Mouse (Mus musculus) limb, embryonic 13.5 days (tissue): ENCODE measurements around the gene Def8. TPM values are rescaled to one million over a fixed set of nuclear protein-coding genes. Genes with fewer than 3 reads are reported as not detected.
"Not testable (repeated sequence)": the region's sequence is repeated elsewhere in the genome, so short reads cannot be mapped to it uniquely, and the experiment has no call there.

ENCODE experiments used
- ATAC-seq: fragments of 200-750 bp; cut with Nextera tagmentation; 2 replicates; pipeline ENCODE4 v1.8.0; 2017; ENCODE audit warnings: low read depth, moderate number of reproducible peaks, moderate TSS enrichment; ENCODE audit not compliant: low FRiP score
- H3K27ac ChIP-seq: fragments of 300-500 bp; sonication (generic); 2 replicates; pipeline ENCODE4 v1.5.1; 2015; ENCODE audit warnings: inconsistent platforms, mild to moderate bottlenecking, moderate library complexity
- H3K27me3 ChIP-seq: fragments of 300-500 bp; sonication (generic); 2 replicates; pipeline ENCODE4 v1.6.1; 2015; ENCODE audit warnings: mild to moderate bottlenecking, inconsistent platforms
- H3K36me3 ChIP-seq: fragments of 300-500 bp; sonication (generic); 2 replicates; pipeline ENCODE4 v1.6.1; 2015; ENCODE audit warnings: inconsistent platforms, mild to moderate bottlenecking, moderate library complexity
- H3K4me1 ChIP-seq: fragments of 300-500 bp; sonication (generic); 2 replicates; pipeline ENCODE4 v1.6.1; 2015; ENCODE audit warnings: inconsistent platforms
- H3K4me2 ChIP-seq: fragments of 300-500 bp; sonication (generic); replicated peaks from 2 replicates; pipeline ENCODE4 v1.6.1; 2015; ENCODE audit warnings: inconsistent platforms, mild to moderate bottlenecking, moderate library complexity
- H3K4me3 ChIP-seq: fragments of 300-500 bp; sonication (generic); 2 replicates; pipeline ENCODE4 v1.5.1; 2015; ENCODE audit warnings: moderate library complexity, mild to moderate bottlenecking, inconsistent platforms
- H3K9ac ChIP-seq: fragments of 300-500 bp; sonication (generic); 2 replicates; pipeline ENCODE4 v1.6.1; 2015; ENCODE audit warnings: mild to moderate bottlenecking, inconsistent platforms
- H3K9me3 ChIP-seq: fragments of 300-500 bp; sonication (generic); 2 replicates; pipeline ENCODE4 v1.6.1; 2016; ENCODE audit warnings: inconsistent platforms
- WGBS: fragments of 180-500 bp; shearing (Covaris S2); methylation state at CpG from one replicate; pipeline ENCODE4 v1.1.7; 2015; 5-methylcytosine and 5-hydroxymethylcytosine counted together
- polyA plus RNA-seq: library from polyadenylated mRNA; unstranded; fragments of >200 nt; fragmentation: Nextera tagmentation; extraction: Ambion mirVana; gene quantifications from 2 replicates; pipeline ENCODE4 v1.2.1, GENCODE M21; 2015

Def8 gene
- polyA plus RNA-seq, 1 experiment from 2014 or later: 41.7 TPM

GRCm38 (mm10) chr8:123414997-123415696, 8.2 kb upstream of the Def8 start:
- peaks cover 21% of the 10 kb centered on the region for H3K4me1 ChIP-seq
- ATAC-seq: not testable (repeated sequence)

DNA sequence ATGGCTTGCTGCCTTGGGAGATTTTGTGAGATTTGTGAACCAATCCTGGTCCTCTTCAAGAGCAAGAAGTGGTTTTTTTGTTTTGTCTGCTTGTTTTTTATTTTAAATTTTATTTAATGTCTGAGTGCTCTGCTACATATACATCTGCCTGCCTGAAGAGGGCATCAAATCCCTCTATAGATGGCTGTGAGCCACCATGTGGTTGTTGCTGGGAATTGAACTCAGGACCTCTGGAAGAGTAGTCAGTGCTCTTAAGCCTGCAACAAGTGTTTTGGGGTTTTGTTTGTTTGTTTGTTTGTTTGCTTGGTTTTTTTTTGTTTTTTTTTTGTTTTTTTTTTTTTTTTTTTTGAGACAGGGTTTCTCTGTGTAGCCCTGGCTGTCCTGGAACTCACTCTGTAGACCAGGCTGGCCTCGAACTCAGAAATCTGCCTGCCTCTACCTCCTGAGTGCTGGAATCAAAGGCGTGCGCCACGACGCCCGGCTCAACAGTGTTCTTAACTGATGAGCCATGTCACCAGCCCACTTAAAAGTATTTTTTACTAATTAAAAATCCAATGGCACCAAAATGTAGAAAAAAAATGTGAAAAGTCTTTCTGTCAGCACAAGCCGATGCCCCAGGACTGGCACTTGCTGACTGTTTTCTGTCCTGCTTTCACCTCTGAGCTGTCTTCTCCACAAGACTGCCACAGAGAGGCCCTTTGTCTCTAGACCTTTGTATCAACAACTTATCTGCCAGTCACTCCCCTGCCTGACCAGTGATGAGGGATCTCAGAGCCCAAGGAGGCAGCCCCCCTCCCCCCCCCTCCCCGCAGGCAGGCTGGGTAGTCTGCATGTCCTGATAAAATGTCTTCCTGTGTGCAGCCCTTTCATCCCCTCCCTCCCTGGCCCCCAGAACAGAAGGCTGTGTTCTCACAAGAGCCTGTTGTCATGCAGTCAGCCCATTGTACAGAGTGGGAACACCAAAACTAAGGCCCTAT, 7.1 kb upstream of the Def8 start:
- H3K9me3 ChIP-seq: no peaks in the 10 kb centered on the region
- no peaks in the 10 kb centered on the region for H3K36me3 ChIP-seq
- no peak overlapping the region for H3K4me2 ChIP-seq
- H3K27me3 ChIP-seq: peaks cover 30% of the 10 kb centered on the region
- H3K27ac ChIP-seq: no peak overlapping the region
- H3K9ac ChIP-seq: no peak overlapping the region
- 87% methylated on average over 8 of the region's 8 CpGs for WGBS
- H3K4me1 ChIP-seq: peaks cover 13% of the 10 kb centered on the region
- ATAC-seq: no peak
- H3K4me3 ChIP-seq: no peak overlapping the region

More at GRCm38 (mm10) chr8:123414997-123415696, 8.2 kb upstream of the Def8 start:
- not testable (repeated sequence) for H3K36me3 ChIP-seq, H3K4me3 ChIP-seq, H3K4me2 ChIP-seq, H3K9me3 ChIP-seq, H3K27ac ChIP-seq, H3K9ac ChIP-seq
- WGBS: 77% methylated on average over 5 of the region's 5 CpGs
- H3K27me3 ChIP-seq: peaks cover 41% of the 10 kb centered on the region

- no peak overlapping the region for H3K27ac ChIP-seq
- H3K4me1 ChIP-seq: peaks cover 6% of the 10 kb centered on the region
- ATAC-seq: no peak
- H3K4me2 ChIP-seq: no peak overlapping the region
- no peak overlapping the region for H3K9ac ChIP-seq
- H3K27me3 ChIP-seq: peaks cover 22% of the 10 kb centered on the region
- WGBS: 78% methylated on average over 8 of the region's 8 CpGs
- no peak overlapping the region for H3K4me3 ChIP-seq
- H3K9me3 ChIP-seq: no peaks in the 10 kb centered on the region
- no peaks in the 10 kb centered on the region for H3K36me3 ChIP-seq
These were observed 6.3 kb upstream of the Def8 start for GRCm38 (mm10) chr8:123416944-123417555.

- WGBS: 86% methylated on average over 4 of the region's 4 CpGs
- H3K4me1 ChIP-seq: no peaks in the 10 kb centered on the region; the same call in 1 of the 2 replicates
- H3K27me3 ChIP-seq: no peaks in the 10 kb centered on the region
- ATAC-seq: no peak
- H3K27ac ChIP-seq: no peak overlapping the region
- H3K9me3 ChIP-seq: no peaks in the 10 kb centered on the region
- no peak overlapping the region for H3K4me2 ChIP-seq
- no peaks in the 10 kb centered on the region for H3K36me3 ChIP-seq
- H3K9ac ChIP-seq: no peak overlapping the region
- no peak overlapping the region for H3K4me3 ChIP-seq
These were observed 3.6 kb upstream of the Def8 start for GRCm38 (mm10) chr8:123419711-123420110.

- Histone ChIP-seq H3K27me3 (no peaks in the 10 kb centered on the region), H3K36me3 (no peaks in the 10 kb centered on the region), H3K9ac (no peak overlapping the region), H3K27ac (no peak overlapping the region), H3K9me3 (no peaks in the 10 kb centered on the region), H3K4me2 (no peak overlapping the region), H3K4me3 (no peak overlapping the region), H3K4me1 (no peaks in the 10 kb centered on the region; the same call in 1 of the 2 replicates)
- no peak for ATAC-seq
- WGBS: 92% methylated on average over 34 of the region's 34 CpGs
These were observed 2.6 kb upstream of the Def8 start for GRCm38 (mm10) chr8:123420525-123421281.

- Histone ChIP-seq H3K27me3 (no peaks in the 10 kb centered on the region), H3K4me2 (no peak overlapping the region), H3K9me3 (no peaks in the 10 kb centered on the region), H3K27ac (no peak overlapping the region), H3K4me3 (no peak overlapping the region), H3K9ac (no peak overlapping the region), H3K4me1 (no peaks in the 10 kb centered on the region; the same call in 1 of the 2 replicates), H3K36me3 (no peaks in the 10 kb centered on the region)
- ATAC-seq: no peak
- WGBS: 87% methylated on average over 19 of the region's 19 CpGs
These were observed 2.0 kb upstream of the Def8 start for GRCm38 (mm10) chr8:123421325-123421724.

GRCm38 (mm10) chr8:123422056-123422780, 1.1 kb upstream of the Def8 start:
- Histone ChIP-seq H3K4me1 (no peaks in the 10 kb centered on the region; the same call in 1 of the 2 replicates), H3K4me3 (peak overlapping the region; percentile 19; the same call in 1 of the 2 replicates), H3K27ac (no peak overlapping the region), H3K27me3 (no peaks in the 10 kb centered on the region), H3K36me3 (no peaks in the 10 kb centered on the region), H3K9ac (no peak overlapping the region), H3K9me3 (peaks cover 8% of the 10 kb centered on the region), H3K4me2 (peak overlapping the region; percentile 50)
- WGBS: 16% methylated on average over 17 of the region's 17 CpGs
- no peak for ATAC-seq

- no peak overlapping the region for H3K27ac ChIP-seq
- WGBS: 14% methylated on average over 3 of the region's 3 CpGs
- no peaks in the 10 kb centered on the region for H3K27me3 ChIP-seq
- no peak overlapping the region for H3K4me3 ChIP-seq
- H3K36me3 ChIP-seq: no peaks in the 10 kb centered on the region
- peaks cover 13% of the 10 kb centered on the region for H3K9me3 ChIP-seq
- ATAC-seq: no peak
- H3K9ac ChIP-seq: no peak overlapping the region
- H3K4me1 ChIP-seq: no peaks in the 10 kb centered on the region; the same call in 1 of the 2 replicates
- H3K4me2 ChIP-seq: no peak overlapping the region
These were observed 557 bp upstream of the Def8 start for GRCm38 (mm10) chr8:123422781-123423159.

- WGBS: 96% methylated on average over 27 of the region's 27 CpGs
- Histone ChIP-seq H3K4me1 (no peaks in the 10 kb centered on the region; the same call in 1 of the 2 replicates), H3K27me3 (no peaks in the 10 kb centered on the region), H3K27ac (no peak overlapping the region), H3K4me3 (no peak overlapping the region), H3K4me2 (no peak overlapping the region), H3K9ac (no peak overlapping the region), H3K9me3 (peaks cover 48% of the 10 kb centered on the region), H3K36me3 (no peaks in the 10 kb centered on the region)
- ATAC-seq: no peak
These were observed 3.5 kb downstream of the Def8 start for GRCm38 (mm10) chr8:123426511-123427509.

- 96% methylated on average over 24 of the region's 24 CpGs for WGBS
- H3K4me1 ChIP-seq: no peaks in the 10 kb centered on the region
- no peak overlapping the region for H3K4me3 ChIP-seq
- no peaks in the 10 kb centered on the region for H3K36me3 ChIP-seq
- ATAC-seq: no peak
- no peak overlapping the region for H3K9ac ChIP-seq
- no peaks in the 10 kb centered on the region for H3K27me3 ChIP-seq
- peaks cover 57% of the 10 kb centered on the region for H3K9me3 ChIP-seq
- H3K27ac ChIP-seq: no peak overlapping the region
- no peak overlapping the region for H3K4me2 ChIP-seq
These were observed 4.4 kb downstream of the Def8 start for GRCm38 (mm10) chr8:123427639-123428275.
